Mouse (Mus musculus) large intestine, adult 2 months (tissue): ENCODE measurements around the gene Scamp2. TPM values are rescaled to one million over a fixed set of nuclear protein-coding genes. Genes with fewer than 3 reads are reported as not detected.

ENCODE experiments used
- DNase-seq: peaks from one replicate; pipeline ENCODE4 v3.0.0-alpha.2; 2012; ENCODE audit warnings: low read depth, low spot score
- WGBS: fragments of 180-500 bp; shearing (Covaris S2); methylation state at CpG from one replicate; pipeline ENCODE4 v1.1.7; 2018; 5-methylcytosine and 5-hydroxymethylcytosine counted together
- polyA plus RNA-seq: library from polyadenylated mRNA; depleted of rRNA; stranded (reverse); fragments of >200 nt; gene quantifications from 2 replicates; pipeline ENCODE4 v1.2.3, GENCODE M21; 2012; rRNA removed

Gene Scamp2
- polyA plus RNA-seq, 1 experiment, result 218 TPM

DNA sequence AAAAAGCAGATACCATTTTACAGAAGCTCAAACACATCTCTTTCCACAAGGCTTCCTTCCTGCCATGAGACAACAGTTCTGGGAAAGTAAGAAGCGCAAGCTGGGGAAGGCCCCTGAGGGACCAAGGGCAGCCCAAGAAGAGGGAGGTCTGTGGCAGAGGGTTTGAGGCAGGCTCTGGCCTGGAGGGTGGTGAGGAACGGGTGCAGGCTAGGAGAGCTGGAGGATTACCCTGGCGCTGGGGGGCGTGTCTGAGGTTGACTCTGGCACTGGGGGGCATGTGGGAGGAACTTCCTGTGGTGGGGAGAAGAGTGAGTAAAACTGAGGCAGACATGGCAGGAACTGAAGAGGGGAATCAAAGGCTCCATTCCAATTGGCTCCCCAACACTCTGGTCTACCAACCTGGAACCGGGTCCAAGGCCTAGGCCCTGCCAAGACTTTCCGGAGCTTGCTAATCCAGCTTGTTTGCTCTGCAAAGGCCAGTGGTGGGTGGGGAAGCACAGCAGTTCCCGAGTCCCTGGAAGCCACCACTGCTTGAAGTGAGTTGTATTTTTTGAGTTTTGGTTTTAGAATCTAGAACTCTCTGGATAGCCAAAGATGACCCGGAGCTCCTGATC, 56.9 kb downstream of the Scamp2 start:
- WGBS, result 50% methylated on average over 8 of the region's 8 CpGs
- no peak for DNase-seq

DNA sequence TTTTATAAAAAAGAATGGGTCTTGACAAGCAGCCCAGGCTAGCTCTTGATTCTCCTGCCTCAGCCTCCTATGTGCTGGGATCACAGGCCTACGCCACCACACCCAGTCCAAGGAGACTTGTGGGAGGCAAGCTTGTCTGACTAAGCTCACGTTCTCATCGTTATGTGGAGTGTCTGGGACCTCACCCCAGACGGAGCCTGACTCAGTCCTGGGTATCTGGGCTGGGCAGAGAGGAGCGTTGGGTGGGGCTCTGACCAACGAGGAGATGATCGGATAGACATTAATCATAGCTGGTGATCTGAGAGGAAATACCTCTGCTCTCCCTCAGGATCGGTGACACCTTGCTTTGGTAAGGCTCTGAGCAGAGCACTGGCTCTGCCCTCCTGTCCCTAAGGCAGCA, 58.1 kb downstream of the Scamp2 start:
- 36% methylated on average over 8 of the region's 8 CpGs for WGBS
- DNase-seq, result no peak

DNA sequence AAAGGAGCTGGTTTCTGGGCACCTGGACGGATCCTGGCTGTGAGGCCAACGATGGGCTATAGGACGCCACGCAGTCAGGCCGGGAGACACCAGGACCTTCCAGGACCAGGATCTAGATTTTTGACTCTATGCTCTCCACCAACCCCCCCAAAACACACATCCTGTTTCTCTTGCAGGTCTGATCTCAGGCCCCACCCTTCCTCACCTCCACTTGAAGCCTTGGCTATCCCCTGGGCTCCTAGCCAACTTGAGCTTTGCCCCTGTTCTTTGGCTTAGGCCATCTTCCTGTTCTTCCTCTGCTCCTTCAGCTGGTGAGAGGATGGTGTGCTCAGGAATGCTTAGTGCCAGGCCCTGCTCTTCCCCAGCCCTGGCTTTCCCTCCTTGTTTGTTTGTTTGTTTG, 59.9 kb downstream of the Scamp2 start, which contains the start of gene Lman1l:
TSS of gene Lman1l (minus strand) at position 101 of the 400 bp plus-strand sequence.
- WGBS, result 80% methylated on average over 5 of the region's 5 CpGs

DNA sequence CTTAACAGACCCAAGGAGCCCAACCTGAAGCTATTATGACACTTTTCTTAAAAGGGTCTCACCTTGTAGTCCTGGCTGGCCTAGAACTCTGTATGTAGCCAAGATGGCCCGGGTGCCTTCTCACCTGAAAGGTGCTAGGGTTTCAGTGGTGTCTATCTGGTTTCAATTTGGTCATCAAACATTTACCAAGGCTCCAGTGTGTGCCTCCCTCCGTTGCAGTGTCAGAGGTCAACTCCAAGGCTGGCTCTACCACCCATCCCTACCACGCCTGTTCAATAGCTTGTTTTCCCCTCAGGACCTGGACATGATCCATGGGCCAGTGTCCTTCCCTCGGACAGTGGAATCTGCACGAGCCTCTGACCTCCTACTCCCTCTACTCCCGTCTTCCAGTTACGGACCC, 63.6 kb downstream of the Scamp2 start:
- whole genome bisulfite sequencing, result 52% methylated on average over 7 of the region's 7 CpGs
- no peak for DNase-seq

More for the DNA sequence above, 59.9 kb downstream of the Scamp2 start, which contains the start of gene Lman1l:
- DNase-seq, result no peak

GRCm38 (mm10) chr9:57625674-57626500, 65.1 kb downstream of the Scamp2 start:
- 85% methylated on average over 15 of the region's 15 CpGs for WGBS
- no peak for DNase-seq

DNA sequence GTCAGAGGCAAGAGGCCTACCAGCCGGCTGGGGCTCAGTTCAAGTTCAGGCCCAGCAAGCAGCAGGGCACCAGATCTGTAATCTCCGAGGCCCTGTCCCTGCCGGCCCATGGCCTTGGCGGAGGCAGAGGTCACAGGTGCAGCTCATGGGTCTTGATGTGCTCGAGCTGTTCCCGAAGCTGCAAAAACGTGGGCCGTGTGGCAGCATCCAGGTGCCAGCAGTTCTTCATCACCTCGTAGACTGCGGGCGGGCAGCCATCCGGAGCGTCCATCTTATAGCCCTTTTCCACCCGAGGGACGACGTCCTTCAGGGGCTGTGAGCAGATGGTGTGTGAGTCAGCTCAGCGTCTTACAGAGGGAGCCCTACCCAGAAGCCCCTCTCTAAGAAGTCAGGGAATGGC, 66.4 kb downstream of the Scamp2 start:
- whole genome bisulfite sequencing, result 91% methylated on average over 17 of the region's 17 CpGs
- no peak for DNase-seq

GRCm38 (mm10) chr9:57627892-57628291, 67.1 kb downstream of the Scamp2 start:
- 92% methylated on average over 11 of the region's 11 CpGs for WGBS
- no peak for DNase-seq

DNA sequence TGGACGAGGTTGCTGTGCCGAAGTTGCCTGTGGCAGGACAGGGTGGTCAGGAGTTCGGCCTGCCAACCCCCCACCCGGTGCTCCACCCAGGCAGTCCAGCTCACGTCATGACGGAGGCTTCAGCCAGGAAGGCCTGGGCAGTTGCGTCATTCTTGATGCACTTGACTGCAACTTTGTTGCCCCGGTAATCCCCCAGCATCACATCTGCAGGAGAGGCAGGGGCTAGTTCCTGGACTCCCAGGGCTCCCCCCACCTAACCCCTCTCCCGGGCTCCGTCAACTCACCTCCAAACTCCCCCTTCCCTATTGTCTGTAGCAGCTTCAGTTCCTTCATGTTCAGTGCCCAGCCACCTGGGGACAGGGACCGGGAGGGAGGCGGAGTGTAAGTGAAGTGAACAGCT, 68.0 kb downstream of the Scamp2 start:
- WGBS, result 89% methylated on average over 12 of the region's 12 CpGs
- no peak for DNase-seq

- WGBS, result 48% methylated on average over 14 of the region's 14 CpGs
- DNase-seq, result no peak
Measured at GRCm38 (mm10) chr9:57629118-57629874, 68.6 kb downstream of the Scamp2 start.

DNA sequence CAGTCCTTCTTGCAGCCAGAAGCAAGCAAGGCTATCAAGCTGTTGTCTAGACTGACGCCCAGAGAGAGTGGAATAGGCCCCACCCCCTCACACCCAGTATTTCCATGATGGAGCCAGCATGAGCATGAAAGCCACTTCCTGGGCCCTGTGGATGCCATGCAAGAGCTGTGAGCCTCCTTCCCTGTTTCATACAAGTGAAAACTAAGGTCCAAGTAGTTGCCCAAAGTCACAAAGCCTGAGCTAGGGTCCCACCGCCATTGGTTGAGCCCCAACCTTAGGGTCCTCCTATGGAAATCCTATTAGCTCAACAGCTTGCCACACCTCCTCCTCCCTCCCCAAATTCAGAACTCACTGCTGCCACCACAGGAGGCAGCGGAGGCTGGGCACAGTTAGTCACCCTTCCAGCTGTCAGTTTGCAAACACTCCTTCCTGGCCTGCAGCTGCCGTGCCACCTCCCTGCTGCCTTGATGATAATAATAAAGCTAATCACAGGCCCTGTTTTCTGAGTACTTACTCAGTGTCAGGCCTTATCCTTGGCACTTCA, 72.8 kb downstream of the Scamp2 start:
- DNase-seq, result no peak
- WGBS, result 24% methylated on average over 4 of the region's 4 CpGs

- DNase-seq, result no peak
- 34% methylated on average over 3 of the region's 3 CpGs for WGBS
Measured at GRCm38 (mm10) chr9:57637272-57637671, 76.5 kb downstream of the Scamp2 start.

- DNase-seq, result no peak
- WGBS, result 2% methylated on average over 6 of the region's 6 CpGs
Measured at GRCm38 (mm10) chr9:57637741-57638322, 77.1 kb downstream of the Scamp2 start.

Other genes with a start within 250 kb of the Scamp2 start
- gene Ppcdc, start 120.8 kb upstream of the Scamp2 start, polyA plus RNA-seq, result 24.0 and 26.8 TPM in 2 replicates
- 52.3 and 115 TPM in 2 replicates for gene Scamp5, start 92.9 kb upstream of the Scamp2 start, polyA plus RNA-seq
- gene Rpp25, start 56.9 kb upstream of the Scamp2 start, polyA plus RNA-seq, result 1.5 and 1.6 TPM in 2 replicates
- 594 and 647 TPM in 2 replicates for gene Cox5a, start 39.7 kb upstream of the Scamp2 start, polyA plus RNA-seq
- gene Fam219b, start 23.4 kb upstream of the Scamp2 start, polyA plus RNA-seq, result 3.0 and 4.0 TPM in 2 replicates
- gene Mpi, start 8.2 kb upstream of the Scamp2 start, polyA plus RNA-seq, result 160 and 177 TPM in 2 replicates
- 17.1 and 26.9 TPM in 2 replicates for gene Ulk3, start 28.5 kb downstream of the Scamp2 start, polyA plus RNA-seq
- not detected in 2 replicates for gene Cplx3, start 45.3 kb downstream of the Scamp2 start, polyA plus RNA-seq
- 0.07 TPM in 1 of 2 replicates, not detected in the other for gene Lman1l, start 59.8 kb downstream of the Scamp2 start, polyA plus RNA-seq
- gene Csk, start 92.7 kb downstream of the Scamp2 start, polyA plus RNA-seq, result 73.0 and 75.0 TPM in 2 replicates
- not detected in 2 replicates for gene Cyp1a2, start 122.8 kb downstream of the Scamp2 start, polyA plus RNA-seq
- gene Cyp1a1, start 127.0 kb downstream of the Scamp2 start, polyA plus RNA-seq, result 0.04 and 0.37 TPM in 2 replicates
- 10.1 and 11.6 TPM in 2 replicates for gene Edc3, start 147.6 kb downstream of the Scamp2 start, polyA plus RNA-seq
- 84.3 and 90.5 TPM in 2 replicates for gene Clk3, start 204.9 kb downstream of the Scamp2 start, polyA plus RNA-seq